Mouse (Mus musculus) right cerebral cortex, adult 18-20 months (tissue): ENCODE measurements around the gene Cyren.

ENCODE experiments used
- DNase-seq: peaks from one replicate; pipeline ENCODE4 v3.0.0; 2022; ENCODE audit warnings: mixed read lengths

Gene Cyren

GRCm38 (mm10) chr6:34877509-34878321, at the start of gene Cyren:
Gene Cyren (minus strand): TSS chr6:34878060.
- DNase-seq = peak; percentile 91

GRCm38 (mm10) chr6:34927594-34927993, 49.7 kb upstream of the Cyren start:
- no peak for DNase-seq

DNA sequence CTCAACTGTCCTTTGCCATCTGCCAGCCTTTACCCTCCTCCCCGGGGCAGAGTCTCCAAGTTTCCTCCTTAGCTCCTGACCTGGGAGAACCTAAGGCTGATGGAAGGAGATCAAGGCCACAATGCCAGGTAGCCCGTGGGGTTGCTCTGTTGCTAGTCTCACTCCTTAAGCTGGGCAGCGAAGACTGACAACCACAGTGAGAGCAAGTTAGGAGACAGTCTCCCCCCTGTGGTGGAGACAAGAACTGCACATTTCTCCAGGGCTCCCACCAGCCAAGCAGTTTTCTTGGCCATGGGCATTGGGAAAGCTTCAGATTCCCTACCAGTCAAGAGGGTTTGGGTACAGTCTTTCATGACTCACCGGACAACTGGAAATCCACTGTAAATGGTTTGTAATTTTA, 49.3 kb upstream of the Cyren start:
- DNase-seq = peak; percentile 44

GRCm38 (mm10) chr6:34921941-34922340, 44.1 kb upstream of the Cyren start:
- no peak for DNase-seq

- DNase-seq = no peak
These were observed 42.8 kb upstream of the Cyren start for GRCm38 (mm10) chr6:34920631-34921030.

DNA sequence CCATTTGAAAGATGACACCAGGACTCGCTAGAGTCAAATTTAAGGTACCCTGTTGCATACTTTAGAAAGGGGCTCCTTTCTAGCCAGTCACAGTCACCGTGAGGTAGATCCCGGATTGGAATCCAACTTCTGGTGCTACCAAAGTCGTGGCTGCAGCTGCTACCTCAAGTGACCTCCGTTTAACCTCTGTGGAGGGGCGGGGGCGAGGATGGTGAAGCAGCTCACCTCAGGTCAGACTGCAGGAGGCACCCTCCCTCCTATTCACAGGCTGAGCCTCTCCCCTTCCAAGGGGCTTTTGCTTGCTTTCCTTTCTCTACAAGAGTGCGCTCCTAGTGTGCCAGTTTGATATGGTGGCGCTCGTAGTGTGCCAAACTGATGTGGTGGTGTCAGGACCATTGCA, 42.1 kb upstream of the Cyren start, which contains the start of gene Stra8:
Gene Stra8, plus strand, starts transcription at position 208 of the 400 bp plus-strand sequence.
- no peak for DNase-seq

GRCm38 (mm10) chr6:34919146-34919545, 41.3 kb upstream of the Cyren start:
- no peak for DNase-seq

GRCm38 (mm10) chr6:34914462-34914861, 36.6 kb upstream of the Cyren start:
- DNase-seq = no peak

GRCm38 (mm10) chr6:34913341-34914040, 35.6 kb upstream of the Cyren start:
- DNase-seq = no peak

DNA sequence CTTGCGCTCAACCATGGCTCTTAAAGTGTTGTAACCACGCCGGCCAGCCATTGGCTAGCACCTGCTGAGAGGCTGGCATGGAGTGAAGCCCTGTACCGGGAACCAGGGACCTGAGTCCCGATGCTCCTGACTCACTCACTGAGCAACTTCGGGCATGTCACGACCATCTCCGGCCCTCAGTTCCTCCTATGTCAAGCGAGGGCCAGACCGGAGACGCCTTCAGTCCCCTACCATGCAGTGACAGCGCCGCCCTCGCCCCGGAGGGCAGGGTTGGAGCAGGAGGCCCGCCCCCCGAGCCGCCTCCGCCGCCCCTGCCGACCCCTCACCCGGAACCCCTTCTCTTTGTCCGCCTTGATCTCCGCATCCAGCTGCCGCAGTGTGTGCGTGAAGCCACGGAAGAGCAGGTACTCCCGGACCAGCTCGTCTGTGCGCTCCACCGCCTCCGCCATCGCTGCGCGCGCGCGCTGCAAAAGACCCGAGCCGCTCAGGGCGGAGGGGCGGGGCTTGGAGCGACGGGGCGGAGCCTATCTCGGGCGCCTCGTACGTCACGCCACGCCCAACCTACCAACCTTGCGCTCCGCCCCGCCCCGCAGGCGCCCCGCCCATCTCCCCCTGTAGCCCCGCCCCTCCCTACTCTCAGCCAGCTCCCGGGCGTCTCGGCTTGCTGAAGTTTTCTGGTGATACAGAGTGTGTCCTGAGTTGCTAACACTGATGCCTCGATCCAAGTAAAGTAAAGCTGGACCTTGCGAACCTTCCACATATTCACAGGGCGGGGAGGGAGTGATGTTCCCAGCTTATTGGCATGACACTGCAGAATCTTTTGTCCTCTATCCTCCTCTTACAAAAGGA, 32.7 kb upstream of the Cyren start, which contains the start of gene Wdr91:
Gene Wdr91, minus strand, starts transcription at position 506 of the 849 bp plus-strand sequence.
- peak; percentile 93 for DNase-seq

GRCm38 (mm10) chr6:34909631-34910345, 31.9 kb upstream of the Cyren start:
- no peak for DNase-seq

- no peak for DNase-seq
These were observed 29.9 kb upstream of the Cyren start for GRCm38 (mm10) chr6:34907696-34908260.

GRCm38 (mm10) chr6:34907121-34907614, 29.3 kb upstream of the Cyren start:
- DNase-seq = no peak

DNA sequence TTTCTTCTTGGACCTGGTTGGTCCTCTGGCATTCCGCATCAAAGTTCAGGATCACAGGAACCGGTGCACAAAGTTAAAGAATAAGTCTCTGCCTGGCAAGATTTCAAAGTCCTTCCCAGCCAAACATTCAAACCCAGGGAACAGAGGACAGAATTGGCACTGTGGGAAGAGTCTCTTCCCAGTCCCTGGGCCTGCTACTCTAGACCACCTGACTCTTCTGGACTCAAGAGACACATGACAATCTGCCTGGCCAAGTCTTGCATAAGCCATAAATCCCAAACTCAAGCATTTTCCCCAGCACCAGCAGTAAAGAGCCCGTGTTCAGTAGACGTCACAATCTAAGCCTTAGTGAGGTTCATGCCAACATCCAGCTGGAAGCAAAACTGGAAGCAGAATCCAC, 28.8 kb upstream of the Cyren start:
- DNase-seq = no peak

DNA sequence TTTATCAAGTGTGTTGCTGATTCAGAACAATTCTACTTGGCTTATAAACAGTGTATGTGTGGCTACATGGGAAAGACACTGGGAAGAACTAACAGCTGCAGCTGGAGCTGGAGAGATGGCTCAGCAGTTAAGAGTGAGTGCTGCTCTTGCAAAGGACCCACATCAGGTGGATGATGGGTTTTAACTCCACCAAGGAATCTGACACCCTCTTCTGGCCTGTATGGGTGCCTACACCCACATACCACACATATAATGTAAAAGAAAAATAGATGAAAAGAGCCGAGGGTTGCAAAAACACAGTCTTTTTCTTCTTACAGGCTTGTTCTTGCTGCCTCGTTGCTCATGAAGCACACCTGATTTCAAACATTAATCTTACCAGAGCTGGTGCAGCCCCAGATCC, 28.3 kb upstream of the Cyren start:
- no peak for DNase-seq

DNA sequence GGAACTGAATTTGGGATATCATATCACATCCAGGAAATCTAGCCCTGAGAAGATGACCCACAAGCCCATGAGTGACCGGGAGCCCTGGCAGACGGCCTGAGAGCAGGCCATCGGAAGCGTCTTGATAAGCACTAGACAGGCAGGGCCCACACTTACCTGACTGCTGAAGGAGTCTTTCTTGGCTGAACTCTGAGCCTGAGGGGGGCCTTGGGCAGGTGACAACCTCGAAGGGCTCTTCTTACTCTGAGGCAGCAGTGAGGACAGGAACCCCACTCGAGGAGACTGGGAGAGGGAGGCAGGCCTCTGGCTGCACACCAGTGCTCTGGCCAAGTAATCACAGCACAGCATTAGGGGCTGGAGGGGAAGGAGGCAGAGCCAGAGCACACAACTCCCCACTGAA, 26.5 kb upstream of the Cyren start:
- DNase-seq = no peak

- DNase-seq = no peak
These were observed 26.0 kb upstream of the Cyren start for GRCm38 (mm10) chr6:34903851-34904250.

DNA sequence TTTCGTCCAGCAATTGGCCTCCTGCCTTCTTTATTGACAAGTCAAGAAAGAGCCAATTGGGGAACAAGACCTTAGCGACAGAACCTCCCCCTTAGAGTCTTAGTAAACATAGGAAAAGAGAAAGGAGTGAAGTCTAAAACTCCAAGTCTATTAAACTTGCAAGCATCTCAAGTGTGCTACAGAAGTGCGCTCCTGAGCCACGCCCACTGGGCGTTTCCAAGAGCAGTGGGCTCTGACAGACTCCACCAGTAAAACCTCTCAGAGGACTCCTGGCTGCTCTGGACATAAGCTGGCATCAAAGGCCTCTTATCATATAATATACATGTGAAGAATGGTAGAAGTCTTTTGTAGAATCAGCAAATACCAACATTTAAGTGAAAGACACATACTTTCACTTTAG, 25.6 kb upstream of the Cyren start:
- DNase-seq = no peak

DNA sequence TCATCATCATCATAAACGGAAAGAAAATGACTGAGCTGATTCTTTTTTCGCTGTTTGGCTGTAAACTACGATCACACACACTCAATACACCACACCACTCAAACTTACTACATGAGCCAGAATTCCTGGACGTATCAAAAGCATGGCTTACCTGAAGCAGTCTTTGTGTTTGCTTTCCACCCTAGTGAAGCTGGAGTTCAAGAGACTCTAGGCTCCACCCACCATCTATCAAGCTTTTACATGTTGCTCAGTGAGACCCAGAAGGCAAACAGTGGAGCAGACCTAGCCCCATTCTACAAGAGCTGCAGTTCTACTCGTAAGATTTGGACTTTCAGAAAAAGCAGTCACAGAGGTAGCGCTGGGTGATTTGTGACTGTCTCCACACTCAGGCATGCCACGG, 24.7 kb upstream of the Cyren start:
- no peak for DNase-seq

- DNase-seq = no peak
These were observed 24.1 kb upstream of the Cyren start for GRCm38 (mm10) chr6:34901911-34902444.

DNA sequence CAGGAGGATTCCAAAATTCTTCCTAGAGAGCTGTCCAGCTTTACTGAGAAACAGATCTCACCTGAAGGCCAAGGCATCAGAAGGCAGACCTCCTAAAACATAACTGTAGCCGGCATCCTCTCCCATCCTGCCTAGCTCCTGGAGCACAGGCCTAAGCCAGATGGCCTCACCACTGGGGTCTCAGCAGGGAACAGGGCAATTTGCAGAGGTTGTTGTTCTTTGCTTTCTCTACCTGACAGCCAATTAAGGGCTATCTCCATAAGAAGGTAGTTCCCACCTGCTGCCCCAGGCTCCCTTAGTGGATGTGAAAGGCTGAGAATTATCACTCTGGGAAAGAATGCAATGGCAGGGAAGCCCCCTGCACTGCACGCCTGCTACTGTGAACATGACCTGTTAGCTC, 23.1 kb upstream of the Cyren start:
- DNase-seq = no peak

GRCm38 (mm10) chr6:34899127-34899526, 21.3 kb upstream of the Cyren start:
- no peak for DNase-seq
